Mouse (Mus musculus): ENCODE data around the gene Cpsf4.
"Not testable (repeated sequence)": the region's sequence is repeated elsewhere in the genome, so short reads cannot be mapped to it uniquely, and the experiment has no call there.

Gene Cpsf4

DNA sequence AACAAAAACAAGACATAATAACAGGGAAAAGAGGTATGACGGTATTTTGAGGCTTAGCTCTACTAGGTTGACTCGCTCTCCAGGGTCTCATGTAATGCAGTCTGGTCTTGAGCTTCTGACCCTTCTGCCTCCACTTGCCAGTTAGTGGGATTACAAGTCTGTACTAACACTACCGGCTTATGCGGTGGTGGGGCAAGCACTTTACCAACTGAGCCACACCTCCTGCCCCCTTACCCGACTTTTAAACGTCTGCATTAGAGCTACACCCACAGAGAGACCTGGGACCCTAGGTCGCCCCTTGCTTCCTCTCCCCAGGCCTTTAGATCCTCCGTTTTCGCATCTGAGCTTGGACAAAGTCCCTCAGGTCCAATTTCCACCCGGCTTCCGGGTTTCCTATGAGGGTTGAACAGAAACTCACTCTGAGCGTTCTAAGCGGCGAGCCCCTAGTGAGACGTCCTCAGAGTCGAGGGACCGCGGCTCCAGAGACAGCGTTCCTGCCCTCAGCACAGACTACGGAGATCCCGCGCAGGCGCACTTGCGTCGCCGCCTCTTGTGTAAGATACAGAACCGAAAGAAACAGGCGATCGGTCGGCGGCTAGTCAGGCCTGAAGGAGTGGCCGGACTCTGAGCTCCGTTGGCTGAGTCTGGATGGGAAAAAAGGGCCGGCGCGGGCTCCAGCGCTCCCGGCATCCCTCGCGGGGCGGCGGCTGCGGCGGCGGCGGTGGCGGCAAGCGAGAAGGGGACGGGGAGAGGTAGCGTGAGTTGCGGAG is at the start of gene Cpsf4, which contains the start of gene Ptcd1:
Gene Cpsf4, plus strand, starts transcription at position 678 of the 770 bp plus-strand sequence.
Gene Ptcd1, minus strand, starts transcription at position 573 of the 770 bp plus-strand sequence.
- DNase-seq (ENCODE audit: low spot score in 2 of 2): peak; percentile 96

DNA sequence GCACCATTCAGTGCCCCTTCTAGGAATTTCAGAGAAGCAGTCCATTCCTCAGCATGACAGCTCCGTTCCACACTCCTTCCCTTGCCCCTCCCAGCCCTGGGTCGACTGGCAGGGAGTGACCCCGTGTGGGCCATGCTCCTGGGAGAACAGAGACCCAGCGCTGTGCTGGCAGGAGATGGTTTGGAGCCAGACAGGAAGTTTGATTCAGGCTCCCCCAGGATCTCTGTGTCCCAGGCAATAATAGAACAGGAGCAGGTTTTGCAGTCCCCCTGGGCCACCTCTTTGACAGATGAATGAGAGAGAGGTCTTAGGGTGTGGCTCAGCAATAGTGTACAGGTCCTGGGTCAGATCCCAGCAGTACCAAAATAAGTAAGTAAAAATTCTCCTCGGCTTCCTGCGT is 49.0 kb upstream of the Cpsf4 start:
- DNase-seq (ENCODE audit: low spot score in 2 of 2): no peak

DNA sequence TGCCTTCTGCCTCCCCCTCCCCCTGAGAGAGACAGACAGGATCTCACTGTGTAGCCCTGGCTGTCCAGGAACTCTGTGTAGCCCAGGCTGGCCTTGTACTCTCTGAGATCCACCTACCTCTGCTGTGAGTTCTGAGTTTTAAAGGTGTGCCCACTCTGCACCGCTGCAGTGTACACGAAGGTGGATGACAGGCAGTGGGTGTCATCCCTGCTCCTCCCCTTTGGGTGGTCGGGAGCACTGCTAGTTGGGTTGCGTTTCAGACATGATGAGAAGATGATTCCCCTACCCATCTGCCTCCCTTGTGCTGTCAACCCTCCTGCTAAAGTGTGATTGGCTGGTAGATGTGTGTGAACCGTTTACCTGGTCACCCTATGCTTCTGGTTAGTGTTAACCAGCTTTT is 48.6 kb upstream of the Cpsf4 start:
- no peak for DNase-seq (ENCODE audit: low spot score in 2 of 2)

DNA sequence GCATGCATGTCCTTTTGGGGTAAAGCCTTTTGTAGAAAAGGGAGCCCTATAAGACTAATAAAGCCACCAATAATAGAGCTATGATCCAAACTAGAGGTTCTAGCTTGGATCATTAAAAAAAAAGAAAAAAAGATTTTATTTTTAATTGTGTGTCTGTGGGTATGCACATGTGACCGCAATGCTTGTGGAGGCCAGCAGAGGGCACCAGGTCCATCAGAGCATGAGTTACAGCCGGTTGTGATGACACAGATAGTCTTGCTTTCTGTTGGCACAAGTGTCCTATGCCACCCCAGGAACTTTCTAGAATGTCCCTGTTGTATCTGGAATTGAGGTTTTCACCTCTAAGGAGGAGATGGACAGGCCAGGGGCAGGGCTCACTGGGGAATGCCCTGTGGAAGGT is 47.6 kb upstream of the Cpsf4 start:
- DNase-seq (ENCODE audit: low spot score in 2 of 2): no peak

DNA sequence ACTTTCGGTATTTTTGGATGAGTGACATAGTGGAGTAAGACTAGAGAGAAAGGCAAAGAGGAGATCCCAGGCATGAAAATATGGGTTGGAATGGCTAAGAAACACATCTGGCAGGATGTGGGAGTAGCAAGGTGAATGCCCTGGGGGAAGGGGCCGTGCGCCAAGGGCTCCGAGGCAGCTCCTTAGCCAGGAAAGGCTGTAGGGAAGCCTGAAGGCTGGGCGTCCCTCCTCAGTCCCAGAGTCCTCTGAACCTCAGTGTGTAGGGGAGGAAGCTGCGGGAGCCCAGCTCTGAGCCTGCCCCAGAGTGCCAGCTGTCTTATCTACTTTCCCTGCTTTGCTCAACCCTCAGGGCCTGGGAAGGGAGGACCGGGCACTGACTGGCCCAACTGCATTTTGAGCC is 46.1 kb upstream of the Cpsf4 start:
- no peak for DNase-seq (ENCODE audit: low spot score in 2 of 2)

DNA sequence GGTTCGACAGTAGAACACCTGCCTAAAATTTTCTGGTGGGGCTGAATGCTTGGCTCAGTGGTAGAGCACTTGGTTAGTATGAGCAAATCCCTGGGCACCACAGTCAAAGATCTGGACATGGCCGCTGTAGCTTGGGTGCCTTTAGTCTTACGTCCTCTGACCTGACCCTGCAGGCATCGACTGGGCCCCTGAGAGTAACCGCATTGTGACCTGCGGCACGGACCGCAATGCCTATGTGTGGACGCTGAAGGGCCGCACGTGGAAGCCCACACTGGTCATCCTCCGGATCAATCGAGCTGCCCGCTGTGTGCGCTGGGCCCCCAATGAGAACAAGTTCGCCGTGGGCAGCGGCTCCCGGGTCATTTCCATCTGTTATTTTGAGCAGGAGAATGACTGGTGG is 43.6 kb upstream of the Cpsf4 start:
- no peak for DNase-seq (ENCODE audit: low spot score in 2 of 2)

DNA sequence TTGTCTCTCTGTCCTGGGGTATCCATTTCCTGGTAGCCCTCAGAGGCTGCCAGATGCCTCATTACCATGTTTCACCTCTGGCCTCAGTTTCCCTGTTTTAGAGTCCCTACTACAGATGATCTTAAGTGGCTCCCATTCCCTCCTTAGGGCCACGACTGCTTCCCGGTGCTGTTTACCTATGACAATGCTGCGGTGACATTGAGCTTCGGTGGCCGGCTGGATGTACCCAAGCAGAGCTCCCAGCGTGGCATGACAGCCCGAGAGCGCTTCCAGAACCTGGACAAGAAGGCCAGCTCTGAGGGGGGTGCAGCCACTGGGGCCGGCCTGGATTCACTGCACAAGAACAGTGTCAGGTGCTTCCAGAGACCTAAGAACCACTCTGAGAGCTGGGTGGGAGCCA is 40.4 kb upstream of the Cpsf4 start:
- DNase-seq (ENCODE audit: low spot score in 2 of 2): no peak

DNA sequence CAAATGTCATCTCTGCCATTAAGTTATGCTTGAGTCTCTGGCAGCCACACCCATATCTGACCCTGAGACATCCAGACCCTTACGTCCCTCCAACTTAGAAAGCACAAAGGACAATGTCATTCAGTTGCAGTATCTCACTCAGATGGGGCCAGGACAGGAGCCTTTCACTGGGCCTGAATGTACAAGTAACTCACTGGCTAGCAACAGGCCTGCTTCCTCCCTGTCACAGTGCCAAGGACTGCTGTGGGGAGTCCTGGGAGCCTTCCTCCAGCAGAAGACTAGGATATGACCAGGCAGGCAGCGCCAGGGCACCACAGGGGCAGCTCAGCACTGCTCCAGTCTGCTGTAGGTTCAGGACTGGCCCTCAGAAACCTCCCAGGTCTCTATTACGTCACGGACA is 37.9 kb upstream of the Cpsf4 start:
- DNase-seq (ENCODE audit: low spot score in 2 of 2): no peak

DNA sequence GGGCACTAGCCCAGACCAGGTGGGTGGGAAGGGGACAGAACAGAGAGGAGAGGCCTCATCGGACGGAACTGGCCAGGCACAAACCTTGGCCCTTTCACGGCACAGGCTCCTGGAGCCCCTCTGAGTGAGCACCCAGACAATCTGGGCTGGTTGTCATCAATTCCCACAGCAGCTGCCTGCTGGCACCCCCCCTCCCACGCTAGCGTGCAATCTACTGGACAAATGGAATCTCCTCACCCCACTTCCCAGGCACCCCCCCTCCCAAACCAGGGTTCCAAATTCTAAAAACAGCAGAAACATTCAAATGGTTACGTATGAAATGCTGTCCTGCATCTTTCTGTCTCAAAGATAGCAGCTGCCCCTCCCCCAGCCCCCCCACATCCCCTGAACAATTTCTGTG is 37.2 kb upstream of the Cpsf4 start:
- not testable (repeated sequence) for DNase-seq (ENCODE audit: low spot score in 2 of 2)

DNA sequence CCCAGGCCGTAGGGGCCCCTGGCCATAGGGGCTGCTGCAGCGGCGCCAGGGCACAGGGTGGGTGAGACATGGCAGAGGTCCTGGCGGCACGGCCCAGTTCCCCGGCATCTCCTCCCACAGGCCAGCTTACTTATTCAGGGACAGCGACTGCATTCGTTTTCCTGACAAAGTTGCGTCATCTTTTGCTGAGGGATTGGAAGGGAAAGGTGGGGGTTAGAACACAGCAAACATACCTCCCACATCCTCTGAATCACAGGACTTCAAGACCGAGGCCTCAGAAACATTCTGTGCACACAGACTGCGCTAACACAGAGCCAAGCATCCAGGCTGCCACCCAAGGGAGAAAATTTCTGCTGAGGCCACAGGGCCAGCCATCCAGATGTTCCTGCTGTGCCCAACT is 36.8 kb upstream of the Cpsf4 start:
- DNase-seq (ENCODE audit: low spot score in 2 of 2): no peak

DNA sequence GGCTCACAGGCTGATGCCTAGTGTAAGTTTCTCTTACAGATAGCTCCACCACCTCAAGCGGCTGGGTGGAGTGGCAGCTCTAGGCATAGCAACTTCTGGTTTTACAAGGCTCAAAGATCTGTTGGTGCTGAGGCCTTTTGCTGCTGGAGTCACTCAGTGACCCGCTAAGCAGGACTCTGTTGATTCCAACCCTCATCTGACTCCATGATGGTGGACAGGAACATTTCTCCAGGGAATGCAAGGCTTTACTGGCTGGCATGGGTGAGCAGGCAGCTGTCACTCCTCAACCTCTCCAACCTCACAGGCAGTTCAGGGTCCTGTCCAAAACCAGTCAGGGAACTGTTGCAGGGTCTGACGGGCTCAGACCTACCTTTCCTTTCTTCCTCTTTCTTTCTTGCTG is 36.0 kb upstream of the Cpsf4 start:
- no peak for DNase-seq (ENCODE audit: low spot score in 2 of 2)

DNA sequence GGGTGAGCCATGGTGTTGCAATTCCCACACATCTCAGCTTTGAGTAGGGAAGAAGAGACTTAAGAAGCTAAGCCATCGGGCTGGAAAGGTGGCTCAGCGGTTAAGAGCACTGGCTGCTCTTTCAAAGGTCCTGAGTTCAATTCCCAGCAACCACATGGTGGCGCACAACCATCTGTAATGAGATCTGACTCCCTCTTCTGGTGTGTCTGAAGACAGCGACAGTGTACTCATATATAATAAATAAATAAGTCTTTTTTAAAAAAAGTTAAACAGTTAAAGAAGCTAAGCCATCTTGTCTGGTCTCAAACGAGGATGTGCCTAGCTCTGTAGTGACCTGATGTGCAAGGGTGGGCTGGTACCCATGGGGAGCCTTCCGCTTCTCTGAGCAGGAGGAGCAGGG is 33.7 kb upstream of the Cpsf4 start:
- not testable (repeated sequence) for DNase-seq (ENCODE audit: low spot score in 2 of 2)

DNA sequence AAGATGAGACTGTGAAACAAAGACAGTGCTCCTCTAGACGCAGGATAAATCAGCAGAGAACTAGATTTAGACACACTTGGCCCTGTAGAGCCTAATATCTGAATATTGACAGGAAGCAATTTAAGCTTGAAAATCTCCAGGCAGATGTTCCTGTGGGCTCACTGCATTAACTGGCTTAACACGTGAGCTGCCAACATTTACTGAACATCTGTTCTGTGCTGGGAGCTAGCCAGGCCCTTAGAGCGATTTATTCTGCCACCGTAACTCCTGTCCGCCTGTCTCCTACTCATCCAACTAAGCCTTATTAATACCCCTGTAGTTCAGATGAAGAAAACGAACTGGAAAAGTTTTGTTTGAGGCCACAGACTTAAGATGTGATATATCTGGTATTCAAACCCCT is 28.2 kb upstream of the Cpsf4 start:
- DNase-seq (ENCODE audit: low spot score in 2 of 2): no peak

DNA sequence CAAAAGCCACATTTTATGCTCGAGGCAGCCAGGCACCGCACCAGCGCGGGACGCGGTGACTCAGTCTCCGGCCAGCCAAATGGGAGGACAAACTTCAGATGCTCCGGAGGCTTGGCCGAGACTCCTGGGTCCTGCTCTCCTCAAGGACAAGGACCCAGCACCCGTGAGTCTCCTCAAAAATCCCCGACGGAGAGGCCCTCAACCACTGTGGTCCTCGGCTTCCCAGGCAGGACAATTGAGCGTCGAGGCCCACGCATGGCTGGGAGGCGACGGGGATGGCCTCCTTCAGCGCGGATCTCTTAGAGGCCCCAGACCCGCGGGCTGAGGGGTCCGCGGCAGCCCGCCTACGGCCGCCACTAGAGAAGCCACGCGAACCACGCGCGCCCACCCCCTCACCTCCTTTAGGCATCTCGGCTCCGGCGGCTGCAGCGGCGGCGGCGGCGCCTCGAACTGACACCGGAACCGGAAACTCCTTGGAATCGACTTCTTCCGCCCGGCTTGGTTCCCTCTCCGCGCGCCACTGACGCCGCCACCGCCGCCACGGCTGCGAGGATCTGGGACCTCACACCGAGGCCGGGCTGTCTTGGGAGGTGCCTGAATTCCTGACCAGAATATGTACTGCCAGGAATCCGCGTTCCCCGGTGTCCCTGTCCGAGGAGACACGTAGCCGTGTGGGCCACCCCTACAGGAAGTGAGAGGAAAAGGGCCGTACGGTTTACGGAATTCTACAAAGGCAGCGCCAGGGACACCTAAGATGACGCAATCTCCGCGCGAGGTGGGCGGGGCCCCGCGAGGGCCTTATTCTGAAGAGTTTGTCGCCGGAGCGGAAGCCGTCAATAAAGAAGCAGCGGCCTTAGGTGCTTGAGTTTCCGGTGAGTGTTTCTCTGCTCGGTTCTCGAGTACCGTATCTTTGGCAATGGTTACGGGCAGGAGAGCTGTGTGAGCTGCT is 27.2 kb upstream of the Cpsf4 start, which contains the start of the genes Pdap1 and Bud31:
Gene Pdap1, minus strand, starts transcription at position 668 of the 949 bp plus-strand sequence.
Gene Bud31, plus strand, starts transcription at position 792 of the 949 bp plus-strand sequence.
- peak; percentile 93 to 94 for DNase-seq (ENCODE audit: low spot score in 2 of 2)

DNA sequence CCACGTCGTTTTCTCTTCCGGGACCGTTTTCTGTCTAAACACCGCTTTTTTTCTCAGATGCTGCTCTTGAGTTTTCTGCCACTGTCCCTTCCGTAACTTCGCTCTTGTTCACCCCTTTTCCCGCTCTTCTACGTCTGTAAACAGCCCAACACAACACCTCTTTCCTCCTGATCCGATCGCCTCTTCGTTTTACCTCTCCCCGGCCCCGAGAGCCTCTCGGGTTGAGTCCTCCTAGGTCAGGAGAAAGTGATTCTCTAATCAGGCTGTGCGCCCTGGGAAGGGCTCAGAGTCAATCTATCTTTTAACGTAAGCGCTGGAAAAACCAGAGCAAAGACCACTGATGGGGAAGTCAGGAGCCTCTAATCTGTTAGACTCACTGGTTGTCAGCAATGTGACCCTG is 26.4 kb upstream of the Cpsf4 start:
- DNase-seq (ENCODE audit: low spot score in 2 of 2): peak in 1 of 2 experiments; percentile 18

DNA sequence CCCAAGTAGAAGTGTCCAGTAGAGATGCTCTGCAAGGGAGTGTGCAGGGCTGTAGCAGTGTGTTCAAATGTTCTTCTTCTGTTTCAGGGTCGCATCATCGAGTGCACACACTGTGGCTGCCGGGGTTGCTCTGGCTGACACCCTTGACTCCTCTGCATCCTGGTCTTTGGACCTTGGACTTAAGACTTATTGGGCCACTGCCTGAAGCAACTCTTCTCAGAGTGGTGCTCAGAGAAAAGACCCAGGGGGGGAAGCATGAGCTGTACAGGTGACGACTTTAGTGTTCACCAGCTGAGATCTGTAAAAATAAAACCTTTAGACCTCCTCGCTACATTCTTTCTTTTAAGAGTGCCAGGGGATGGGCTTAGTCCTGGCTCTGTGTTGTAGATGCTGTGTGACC is 19.3 kb upstream of the Cpsf4 start:
- no peak for DNase-seq (ENCODE audit: low spot score in 2 of 2)

DNA sequence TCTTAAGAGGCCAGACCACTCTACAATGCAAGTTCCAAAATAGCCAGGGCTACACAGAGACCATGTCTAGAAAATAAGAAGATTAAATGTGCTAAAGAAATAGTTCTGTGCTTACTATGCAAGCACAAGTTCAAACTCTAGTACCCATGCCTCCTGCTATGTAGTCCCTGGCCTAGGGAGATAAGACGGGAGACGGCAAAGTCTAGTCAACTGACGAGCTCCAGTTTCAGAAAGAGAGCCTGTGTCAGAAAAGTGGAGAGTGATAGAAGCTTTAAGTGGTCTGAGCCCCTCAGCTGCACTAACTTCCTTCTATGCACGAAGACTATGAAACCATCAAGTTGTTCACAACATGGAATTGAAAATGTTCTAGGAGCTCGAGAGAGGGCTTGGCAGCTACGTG is 17.7 kb upstream of the Cpsf4 start:
- no peak for DNase-seq (ENCODE audit: low spot score in 2 of 2)

DNA sequence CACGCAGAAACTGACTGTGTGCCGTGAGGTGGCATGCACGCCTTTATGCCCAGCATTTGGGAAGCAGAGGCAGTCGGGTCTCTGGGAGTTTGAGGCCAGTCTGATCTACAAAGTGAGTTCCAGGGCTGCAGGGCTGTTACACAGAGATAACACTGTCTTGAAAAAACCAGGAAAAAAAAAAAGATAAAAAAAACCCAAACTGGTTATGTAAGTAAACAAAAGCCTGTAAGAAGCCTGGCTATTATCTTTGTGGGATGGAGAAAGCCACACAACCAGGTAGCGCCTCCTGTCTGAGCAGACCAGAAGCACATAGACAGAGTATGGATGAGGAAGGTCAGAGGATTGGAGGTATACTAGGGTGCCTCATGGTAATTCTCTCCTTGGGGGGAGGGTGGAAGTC is 14.3 kb upstream of the Cpsf4 start:
- no peak for DNase-seq (ENCODE audit: low spot score in 2 of 2)

DNA sequence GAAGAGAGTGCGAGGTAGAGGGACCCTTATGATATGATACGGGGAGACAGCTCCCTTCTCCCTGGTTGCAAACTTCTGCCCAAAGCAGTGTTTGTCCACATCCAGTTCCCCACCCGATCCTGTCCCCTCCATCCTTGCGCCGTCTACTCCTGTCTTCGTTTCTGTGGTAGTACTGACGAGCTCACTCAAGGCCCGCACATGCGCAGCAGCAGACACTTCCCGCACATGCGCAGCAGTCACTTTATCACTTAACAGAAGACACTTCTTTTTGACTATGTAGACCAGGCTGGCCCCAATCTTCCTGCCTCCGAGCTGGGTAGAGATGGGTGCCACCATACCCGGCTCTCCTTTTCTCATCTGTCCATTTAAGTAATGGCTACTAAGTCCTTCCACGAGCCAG is 5.7 kb upstream of the Cpsf4 start:
- DNase-seq (ENCODE audit: low spot score in 2 of 2): no peak

DNA sequence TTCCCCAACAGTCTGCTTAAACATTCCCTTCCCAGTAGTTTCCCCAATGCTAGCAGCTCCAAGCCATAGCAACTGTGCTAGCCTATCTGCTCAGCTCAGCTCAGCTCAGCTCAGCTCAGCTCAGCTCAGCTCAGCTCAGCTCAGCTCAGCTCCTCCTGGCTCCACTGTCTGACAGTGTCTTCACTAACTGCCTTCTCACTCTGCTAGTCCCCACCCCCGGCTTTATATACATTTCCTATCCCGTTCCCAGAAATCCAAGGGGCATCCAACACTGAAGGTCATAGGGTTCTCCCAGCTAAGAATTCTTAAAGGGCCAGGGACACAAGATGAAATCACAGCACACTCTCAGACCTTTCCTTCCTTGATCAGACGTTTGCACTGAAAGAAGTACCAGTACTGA is 2.3 kb upstream of the Cpsf4 start:
- no peak for DNase-seq (ENCODE audit: low spot score in 2 of 2)

DNA sequence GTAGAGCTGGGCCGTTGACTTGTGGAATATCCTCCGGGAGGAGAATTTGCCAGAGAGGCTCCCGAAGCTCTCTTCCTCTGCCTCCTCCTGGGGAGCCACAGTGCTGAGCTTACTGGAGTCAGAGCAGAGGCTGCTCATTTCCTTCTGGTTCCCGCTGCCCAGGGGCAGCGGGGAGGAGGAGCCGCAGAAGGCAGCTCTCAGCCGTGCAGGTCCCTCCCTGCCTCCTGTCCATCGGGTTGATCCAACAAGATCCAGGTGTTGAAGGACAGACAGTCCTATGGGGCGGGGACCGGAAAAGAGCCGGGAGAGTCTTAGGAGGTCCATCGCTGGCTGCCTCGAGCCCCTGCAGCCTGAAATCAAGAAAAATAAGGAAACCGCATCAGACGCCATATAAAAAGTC is 1.8 kb upstream of the Cpsf4 start:
- DNase-seq (ENCODE audit: low spot score in 2 of 2): no peak

DNA sequence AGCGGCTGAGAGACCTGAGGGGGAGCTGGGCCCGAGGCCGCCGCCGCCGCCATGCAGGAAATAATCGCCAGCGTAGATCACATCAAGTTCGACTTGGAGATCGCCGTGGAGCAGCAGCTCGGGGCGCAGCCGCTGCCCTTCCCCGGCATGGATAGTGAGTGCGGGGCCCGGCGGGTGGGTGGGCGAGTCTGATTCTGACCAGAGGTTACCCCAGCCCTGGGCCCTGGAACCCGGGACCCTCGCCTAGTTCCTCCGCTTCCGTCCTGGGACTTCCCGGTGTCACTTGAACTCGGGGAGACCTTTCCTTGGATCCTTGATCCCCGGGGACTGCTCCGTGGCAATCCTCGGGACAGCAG is 271 bp downstream of the Cpsf4 start:
- no peak for DNase-seq (ENCODE audit: low spot score in 2 of 2)

DNA sequence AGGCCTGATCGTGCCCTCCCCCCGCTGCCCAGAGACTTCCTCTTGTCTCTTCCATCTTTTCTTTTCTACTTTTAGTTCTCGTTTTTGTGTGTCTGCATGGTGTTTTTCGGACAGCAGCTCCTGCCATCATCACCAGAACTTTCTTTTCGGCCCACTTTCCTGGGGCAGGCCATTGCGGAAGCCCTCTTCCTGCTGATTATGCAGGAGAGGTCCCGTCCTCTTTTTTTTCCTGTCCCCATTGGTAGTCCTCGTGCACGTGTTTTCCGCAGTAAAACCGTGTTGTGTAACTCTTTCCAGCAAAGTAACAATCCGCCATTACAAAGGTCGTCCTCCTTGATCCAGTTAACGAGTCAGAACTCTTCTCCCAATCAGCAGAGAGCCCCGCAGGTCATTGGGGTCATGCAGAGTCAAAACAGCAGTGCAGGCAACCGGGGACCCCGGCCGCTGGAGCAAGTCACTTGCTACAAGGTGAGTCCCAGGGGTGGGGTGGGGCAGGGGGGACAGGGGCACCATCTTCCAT is 11.5 kb downstream of the Cpsf4 start:
- no peak for DNase-seq (ENCODE audit: low spot score in 2 of 2)
